Mouse (Mus musculus) heart, adult 18-20 months (tissue): ENCODE results near the gene Nckap1l. TPM values are rescaled to one million over a fixed set of nuclear protein-coding genes. Genes with fewer than 3 reads are reported as not detected.
A peak's percentile ranks its signal among the peaks of the same experiment; 100 is the strongest.

Experiments
- DNase-seq, 2 experiments: peaks; one replicate each; pipeline ENCODE4 v3.0.0; 2021 to 2022; ENCODE audit warnings: mixed read lengths in 1 of 2
- total RNA-seq, 2 experiments: library from RNA; stranded (reverse); gene quantifications; 2 replicates each; pipeline ENCODE4 v1.2.3; 2021

The Nckap1l gene
- total RNA-seq, 2 experiments from 2014 or later, result 3.5 to 5.5 TPM

GRCm38 (mm10) chr15:103537822-103538213 is 84.2 kb downstream of the Nckap1l start, which contains the start of gene Ppp1r1a:
Gene Ppp1r1a (minus strand): TSS chr15:103538003.
- DNase-seq, result peak; percentile 23 to 31

- DNase-seq, result no peak
These were observed 85.7 kb downstream of the Nckap1l start for GRCm38 (mm10) chr15:103539259-103539658.

- DNase-seq, result no peak
These were observed 87.1 kb downstream of the Nckap1l start for GRCm38 (mm10) chr15:103540646-103541045.

- no peak for DNase-seq
These were observed 88.9 kb downstream of the Nckap1l start for GRCm38 (mm10) chr15:103542526-103542925.

- no peak for DNase-seq
These were observed 94.4 kb downstream of the Nckap1l start for GRCm38 (mm10) chr15:103547983-103548382.

Other genes starting within 250 kb of the Nckap1l start
- gene Cbx5, start 214.0 kb upstream of the Nckap1l start, total RNA-seq, result 10 to 100 TPM; 49.8 to 53.1 TPM
- 100 to 1,000 TPM; 147 to 150 TPM for gene Hnrnpa1, start 213.4 kb upstream of the Nckap1l start, total RNA-seq
- gene Nfe2, start 195.4 kb upstream of the Nckap1l start, total RNA-seq, result 1 to 10 TPM in 1 of 2 experiments, under 1 TPM in 1; 0.46 to 1.2 TPM
- 10 to 100 TPM; 52.3 to 52.9 TPM for gene Copz1, start 181.1 kb upstream of the Nckap1l start, total RNA-seq
- gene Gpr84, start 143.2 kb upstream of the Nckap1l start, total RNA-seq, result not detected
- 10 to 100 TPM in 1 of 2 experiments, 1 to 10 TPM in 1; 8.9 to 10.3 TPM for gene Zfp385a, start 113.7 kb upstream of the Nckap1l start, total RNA-seq
- gene Itga5, start 87.0 kb upstream of the Nckap1l start, total RNA-seq, result 10 to 100 TPM; 30.8 to 37.3 TPM
- not detected for gene Gtsf1, start 23.3 kb upstream of the Nckap1l start, total RNA-seq
- not detected for gene Gtsf2, start 5.3 kb upstream of the Nckap1l start, total RNA-seq
- gene Pde1b, start 49.2 kb downstream of the Nckap1l start, total RNA-seq, result 1 to 10 TPM in 1 of 2 experiments, under 1 TPM in 1; 0.87 to 1.6 TPM
- 10 to 100 TPM in 1 of 2 experiments, 1 to 10 TPM in 1; 9.9 to 10.1 TPM for gene Ppp1r1a, start 84.2 kb downstream of the Nckap1l start, total RNA-seq
- 100 to 1,000 TPM in 1 of 2 experiments, not detected in 1; 120 TPM for gene Glycam1, start 111.3 kb downstream of the Nckap1l start, total RNA-seq